Mouse (Mus musculus): ENCODE measurements around the gene Fmod. TPM values are rescaled to one million over a fixed set of nuclear protein-coding genes. Genes with fewer than 3 reads are reported as not detected.

Gene Fmod
- total and polyA plus RNA-seq, 3 experiments: not detected

- TF ChIP-seq KAT2A (IDR thresholded peaks at IDR 0.05; ENCODE audit: insufficient replicate concordance, low read length): no peak
- TF ChIP-seq TBP (conservative IDR thresholded peaks at IDR 0.05; ENCODE audit: low read depth, low read length): no peak
- no peak for TF ChIP-seq CTCF (conservative IDR thresholded peaks at IDR 0.05 in 1 of 2, IDR thresholded peaks at IDR 0.05 in 1 of 2; ENCODE audit: low read depth in 2 of 2, low read length in 2 of 2)
- no peak for TF ChIP-seq POLR2AphosphoS2 (IDR thresholded peaks at IDR 0.05; ENCODE audit: low read depth, low read length)
- TF ChIP-seq GABPA (IDR thresholded peaks at IDR 0.05; ENCODE audit: insufficient replicate concordance, low read depth, low read length): no peak
- no peak for TF ChIP-seq JUND (conservative IDR thresholded peaks at IDR 0.05; ENCODE audit: low read depth, low read length)
- TF ChIP-seq RAD21 (IDR thresholded peaks at IDR 0.05; ENCODE audit: low read depth, low read length): no peak
- no peak for TF ChIP-seq MEF2A (IDR thresholded peaks at IDR 0.05; ENCODE audit: borderline replicate concordance, low read depth, low read length)
- no peak for TF ChIP-seq MYC (IDR thresholded peaks at IDR 0.05; ENCODE audit: low read depth, low read length)
- no peak for TF ChIP-seq CHD1 (IDR thresholded peaks at IDR 0.05; ENCODE audit: low read depth, low read length)
- TF ChIP-seq USF2 (conservative IDR thresholded peaks at IDR 0.05; ENCODE audit: low read depth, low read length): no peak
- no peak for TF ChIP-seq RCOR1 (conservative IDR thresholded peaks at IDR 0.05; ENCODE audit: low read depth, low read length)
- no peak for TF ChIP-seq JUN (IDR thresholded peaks at IDR 0.05; ENCODE audit: insufficient read depth, low read depth, low read length)
- TF ChIP-seq SIN3A (IDR thresholded peaks at IDR 0.05; ENCODE audit: low read length): no peak
- TF ChIP-seq MXI1 (IDR thresholded peaks at IDR 0.05; ENCODE audit: low read depth, low read length): no peak
- TF ChIP-seq ETS1 (conservative IDR thresholded peaks at IDR 0.05; ENCODE audit: low read depth, low read length): no peak
- TF ChIP-seq TCF12 (IDR thresholded peaks at IDR 0.05; ENCODE audit: low read depth, low read length): no peak
- in situ Hi-C loops (cut with MboI; ENCODE audit: low pct_ligation_motif_present, low pct_unique_long_range_greater_than_20kb, low sequenced_read_pairs): loop anchor here (5.0 kb wide), 1 partner anchor 52 kb away; no protein-coding TSS in a partner anchor
- Histone ChIP-seq H3K4me1 (ENCODE audit: control insufficient read depth in 1 of 2, insufficient read depth in 2 of 2) (peaks cover 1 to 16% of the 10 kb centered on the region in 2 experiments), H3K27ac (ENCODE audit: insufficient read depth, low read depth) (no peak overlapping the region), H3K36me3 (replicated peaks in 1 of 2; ENCODE audit: control insufficient read depth in 1 of 2, insufficient read depth in 1 of 2, low read length in 1 of 2) (no peaks in the 10 kb centered on the region), H3K4me3 (replicated peaks in 1 of 3; ENCODE audit: low read depth in 2 of 3, low read length in 2 of 3, poor library complexity in 1 of 3) (no peak overlapping the region), H3K4me2 (ENCODE audit: insufficient read depth, low read depth, poor library complexity, severe bottlenecking) (no peak overlapping the region), H3K27me3 (replicated peaks) (peaks cover 48% of the 10 kb centered on the region), H3K9ac (ENCODE audit: insufficient read depth, low read depth) (no peak overlapping the region), H3K9me3 (replicated peaks; ENCODE audit: low read length) (no peaks in the 10 kb centered on the region), H3K79me2 (replicated peaks; ENCODE audit: control insufficient read depth, extremely low read depth, insufficient read depth, poor library complexity, severe bottlenecking) (no peaks in the 10 kb centered on the region)
- dilution Hi-C loops (cut with MboI; ENCODE audit: extremely low pct_ligation_motif_present, extremely low pct_unique_long_range_greater_than_20kb, low sequenced_read_pairs): no loop called here
- DNase-seq (ENCODE audit: extremely low read depth): no peak
These were observed 18.0 kb downstream of the Fmod start for GRCm38 (mm10) chr1:134055058-134055457.

- TF ChIP-seq POLR2A (IDR thresholded peaks at IDR 0.05; ENCODE audit: low read depth, low read length) (no peak), CHD1 (IDR thresholded peaks at IDR 0.05; ENCODE audit: low read depth, low read length) (no peak), EP300 (IDR thresholded peaks at IDR 0.05; ENCODE audit: low read length) (no peak), NRF1 (IDR thresholded peaks at IDR 0.05; ENCODE audit: low read depth, low read length) (no peak), ZC3H11A (IDR thresholded peaks at IDR 0.05; ENCODE audit: low read depth, low read length) (no peak), KAT2A (IDR thresholded peaks at IDR 0.05; ENCODE audit: insufficient replicate concordance, low read length) (no peak), HCFC1 (IDR thresholded peaks at IDR 0.05; ENCODE audit: low read depth, low read length) (no peak), E2F4 (IDR thresholded peaks at IDR 0.05; ENCODE audit: insufficient replicate concordance, low read depth, low read length) (no peak), SMC3 (IDR thresholded peaks at IDR 0.05; ENCODE audit: low read depth, low read length) (no peak), TCF12 (IDR thresholded peaks at IDR 0.05; ENCODE audit: low read depth, low read length) (no peak), SIN3A (IDR thresholded peaks at IDR 0.05; ENCODE audit: low read length) (no peak), MAX (IDR thresholded peaks at IDR 0.05; ENCODE audit: low read length) (no peak), TBP (conservative IDR thresholded peaks at IDR 0.05; ENCODE audit: low read depth, low read length) (no peak), RAD21 (IDR thresholded peaks at IDR 0.05; ENCODE audit: low read depth, low read length) (no peak), MXI1 (IDR thresholded peaks at IDR 0.05; ENCODE audit: low read depth, low read length) (no peak)
- Histone ChIP-seq H3K4me2 (ENCODE audit: insufficient read depth, low read depth, poor library complexity, severe bottlenecking) (no peak overlapping the region), H3K36me3 (replicated peaks in 1 of 2; ENCODE audit: control insufficient read depth in 1 of 2, insufficient read depth in 1 of 2, low read length in 1 of 2) (no peaks in the 10 kb centered on the region), H3K4me3 (replicated peaks in 1 of 3; ENCODE audit: low read depth in 2 of 3, low read length in 2 of 3, poor library complexity in 1 of 3) (no peak overlapping the region), H3K4me1 (ENCODE audit: control insufficient read depth in 1 of 2, insufficient read depth in 2 of 2) (peaks cover 3 to 23% of the 10 kb centered on the region in 2 experiments), H3K79me2 (replicated peaks; ENCODE audit: control insufficient read depth, extremely low read depth, insufficient read depth, poor library complexity, severe bottlenecking) (no peaks in the 10 kb centered on the region), H3K9me3 (replicated peaks; ENCODE audit: low read length) (no peaks in the 10 kb centered on the region), H3K27ac (ENCODE audit: insufficient read depth, low read depth) (no peak overlapping the region), H3K27me3 (replicated peaks) (peaks cover 41% of the 10 kb centered on the region), H3K9ac (ENCODE audit: insufficient read depth, low read depth) (no peak overlapping the region)
- dilution Hi-C loops (cut with MboI; ENCODE audit: extremely low pct_ligation_motif_present, extremely low pct_unique_long_range_greater_than_20kb, low sequenced_read_pairs): no loop called here
- no peak for DNase-seq (ENCODE audit: extremely low read depth)
- in situ Hi-C loops (cut with MboI; ENCODE audit: low pct_ligation_motif_present, low pct_unique_long_range_greater_than_20kb, low sequenced_read_pairs): loop anchor here (5.0 kb wide), 1 partner anchor 52 kb away; no protein-coding TSS in a partner anchor
These were observed 18.7 kb downstream of the Fmod start for GRCm38 (mm10) chr1:134055666-134056245.
